Mouse (Mus musculus): Measurements from ENCODE around the gene Cdk14. TPM values are rescaled to one million over a fixed set of nuclear protein-coding genes. Genes with fewer than 3 reads are reported as not detected.

The Cdk14 gene
- polyA plus RNA-seq, 1 experiment from 2014 or later: 37.8 TPM

DNA sequence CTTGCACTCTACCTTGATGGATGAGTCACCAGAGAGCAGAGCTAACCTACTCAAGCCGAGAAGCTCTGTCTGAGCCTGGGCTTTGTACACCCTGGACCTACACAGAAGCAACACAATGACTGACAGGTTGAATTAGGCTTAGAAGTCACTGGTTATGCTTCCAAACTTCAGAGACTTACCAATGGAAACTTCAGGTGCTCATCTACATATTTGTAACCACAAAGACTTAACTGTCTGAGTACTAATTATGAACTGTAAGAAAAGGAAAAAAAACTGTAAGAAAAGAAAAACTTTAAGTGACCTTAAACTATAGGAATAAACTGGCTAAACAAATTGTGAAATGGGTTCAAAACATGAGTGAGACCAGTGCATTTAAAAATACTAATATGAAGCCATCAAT lies 364.6 kb downstream of the Cdk14 start:
- DNase-seq (no peak), ATAC-seq (ENCODE audit: insufficient read depth) (no peak)
- H3K4me2 ChIP-seq: no peak overlapping the region
- no peaks in the 10 kb centered on the region for H3K36me3 ChIP-seq (ENCODE audit: insufficient read depth)
- no peak overlapping the region for H3K27ac ChIP-seq (ENCODE audit: low read depth)
- H3K4me3 ChIP-seq (ENCODE audit: low read depth, low read length): no peak overlapping the region
- H3K9me3 ChIP-seq (ENCODE audit: low read depth, low read length): no peaks in the 10 kb centered on the region
- 45% methylated on average over 1 of the region's 1 CpGs for WGBS
- H3K4me1 ChIP-seq (ENCODE audit: insufficient read depth): no peaks in the 10 kb centered on the region
- H3K27me3 ChIP-seq (ENCODE audit: insufficient read depth, low read length): no peaks in the 10 kb centered on the region
- TF ChIP-seq CTCF (IDR thresholded peaks at IDR 0.05; ENCODE audit: low read depth): no peak
- H3K9ac ChIP-seq: no peak overlapping the region

DNA sequence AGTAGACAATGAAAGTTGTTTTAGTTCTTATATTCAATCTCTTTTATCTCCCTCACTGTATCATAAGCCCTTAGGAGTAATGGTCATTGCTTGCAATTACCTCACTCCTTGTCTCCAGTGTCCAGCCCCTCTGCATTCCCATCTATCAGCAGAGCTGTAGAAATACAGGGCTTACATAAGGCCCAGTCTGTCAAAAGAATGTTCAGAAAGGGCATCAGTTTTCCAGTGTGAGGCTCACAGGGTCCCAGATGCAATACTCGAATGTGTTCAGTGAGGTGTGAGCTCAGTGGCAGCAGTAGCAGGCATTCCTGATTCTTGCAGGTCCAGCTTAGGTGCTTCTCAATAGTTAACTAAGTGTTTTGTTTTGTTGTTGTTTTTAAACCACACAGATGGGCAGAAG lies 365.8 kb downstream of the Cdk14 start:
- Histone ChIP-seq H3K9ac (no peak overlapping the region), H3K27me3 (ENCODE audit: insufficient read depth, low read length) (no peaks in the 10 kb centered on the region), H3K27ac (ENCODE audit: low read depth) (no peak overlapping the region), H3K9me3 (ENCODE audit: low read depth, low read length) (no peaks in the 10 kb centered on the region), H3K36me3 (ENCODE audit: insufficient read depth) (no peaks in the 10 kb centered on the region), H3K4me2 (no peak overlapping the region), H3K4me1 (ENCODE audit: insufficient read depth) (no peaks in the 10 kb centered on the region), H3K4me3 (ENCODE audit: low read depth, low read length) (no peak overlapping the region)
- DNase-seq (no peak), ATAC-seq (ENCODE audit: insufficient read depth) (no peak)
- no peak for TF ChIP-seq CTCF (IDR thresholded peaks at IDR 0.05; ENCODE audit: low read depth)
- 40% methylated on average over 1 of the region's 1 CpGs for WGBS

DNA sequence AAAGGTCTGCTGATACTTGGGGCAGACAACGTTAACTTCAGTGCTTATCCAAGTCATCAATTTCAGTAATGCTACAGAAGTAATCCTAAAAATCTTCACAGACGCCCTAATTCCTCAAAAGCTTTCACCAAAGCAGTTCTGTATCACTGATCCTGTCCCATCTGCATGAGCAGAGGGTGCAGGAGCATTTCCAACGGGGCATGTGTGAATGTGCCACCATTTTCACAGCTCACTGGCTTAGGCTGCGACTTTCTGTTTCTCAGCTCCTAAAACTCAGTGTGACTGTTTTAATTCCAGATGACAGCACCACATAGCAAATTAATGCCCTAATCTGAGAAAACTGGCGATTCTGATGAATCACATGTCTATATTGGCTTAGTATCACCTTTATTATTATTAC lies 375.8 kb downstream of the Cdk14 start:
- ATAC-seq (ENCODE audit: insufficient read depth) (no peak), DNase-seq (no peak)
- no peak overlapping the region for H3K9ac ChIP-seq
- no peak for TF ChIP-seq CTCF (IDR thresholded peaks at IDR 0.05; ENCODE audit: low read depth)
- H3K4me1 ChIP-seq (ENCODE audit: insufficient read depth): no peaks in the 10 kb centered on the region
- no peak overlapping the region for H3K4me3 ChIP-seq (ENCODE audit: low read depth, low read length)
- WGBS: 77% methylated on average over 5 of the region's 5 CpGs
- no peak overlapping the region for H3K4me2 ChIP-seq
- H3K9me3 ChIP-seq (ENCODE audit: low read depth, low read length): no peaks in the 10 kb centered on the region
- no peak overlapping the region for H3K27ac ChIP-seq (ENCODE audit: low read depth)
- H3K27me3 ChIP-seq (ENCODE audit: insufficient read depth, low read length): no peaks in the 10 kb centered on the region
- H3K36me3 ChIP-seq (ENCODE audit: insufficient read depth): no peaks in the 10 kb centered on the region

DNA sequence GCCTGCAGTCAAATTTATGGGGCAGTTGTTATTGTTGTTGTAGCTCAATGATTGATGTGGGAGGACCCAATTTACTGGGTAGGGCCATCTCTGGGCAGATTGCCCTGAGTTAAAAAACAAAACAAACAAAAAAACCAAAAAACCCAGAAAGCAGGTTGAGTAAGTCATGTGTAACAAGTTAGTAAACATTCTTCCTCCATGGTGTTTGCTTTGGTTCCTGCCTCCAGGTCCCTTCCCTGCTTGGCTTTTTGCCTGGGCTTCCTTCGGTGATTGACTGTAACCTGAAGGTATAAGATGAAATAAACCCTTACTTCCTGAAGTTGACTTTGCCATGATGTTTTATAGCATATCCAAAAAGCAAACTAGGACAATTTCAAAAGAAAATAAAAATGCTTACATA lies 377.4 kb downstream of the Cdk14 start:
- no peak for TF ChIP-seq CTCF (IDR thresholded peaks at IDR 0.05; ENCODE audit: low read depth)
- DNase-seq (peak; percentile 2), ATAC-seq (ENCODE audit: insufficient read depth) (no peak)
- Histone ChIP-seq H3K27ac (ENCODE audit: low read depth) (no peak overlapping the region), H3K36me3 (ENCODE audit: insufficient read depth) (no peaks in the 10 kb centered on the region), H3K27me3 (ENCODE audit: insufficient read depth, low read length) (no peaks in the 10 kb centered on the region), H3K4me1 (ENCODE audit: insufficient read depth) (no peaks in the 10 kb centered on the region), H3K4me2 (no peak overlapping the region), H3K4me3 (ENCODE audit: low read depth, low read length) (no peak overlapping the region), H3K9ac (no peak overlapping the region), H3K9me3 (ENCODE audit: low read depth, low read length) (no peaks in the 10 kb centered on the region)
- 77% methylated on average over 1 of the region's 1 CpGs for WGBS

DNA sequence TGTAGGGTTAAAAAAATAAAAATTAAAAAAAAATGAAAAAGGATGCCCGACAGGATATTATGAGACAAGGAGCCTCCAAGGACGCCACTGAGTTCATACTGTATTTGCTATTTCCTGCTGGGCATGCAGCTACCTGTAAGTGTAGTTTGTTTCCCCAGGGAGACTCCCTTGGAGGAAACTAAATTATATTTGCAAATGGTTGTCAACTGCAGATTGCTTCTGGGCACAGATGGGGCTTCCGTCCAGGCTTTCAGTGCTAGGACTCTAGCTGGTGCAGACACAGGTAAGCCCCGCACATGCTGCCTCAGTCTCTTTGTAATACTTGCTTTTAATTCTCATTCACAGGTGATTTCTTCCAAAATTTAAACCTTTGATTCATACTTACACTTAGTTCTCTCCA lies 378.6 kb downstream of the Cdk14 start:
- no peak overlapping the region for H3K4me2 ChIP-seq

DNA sequence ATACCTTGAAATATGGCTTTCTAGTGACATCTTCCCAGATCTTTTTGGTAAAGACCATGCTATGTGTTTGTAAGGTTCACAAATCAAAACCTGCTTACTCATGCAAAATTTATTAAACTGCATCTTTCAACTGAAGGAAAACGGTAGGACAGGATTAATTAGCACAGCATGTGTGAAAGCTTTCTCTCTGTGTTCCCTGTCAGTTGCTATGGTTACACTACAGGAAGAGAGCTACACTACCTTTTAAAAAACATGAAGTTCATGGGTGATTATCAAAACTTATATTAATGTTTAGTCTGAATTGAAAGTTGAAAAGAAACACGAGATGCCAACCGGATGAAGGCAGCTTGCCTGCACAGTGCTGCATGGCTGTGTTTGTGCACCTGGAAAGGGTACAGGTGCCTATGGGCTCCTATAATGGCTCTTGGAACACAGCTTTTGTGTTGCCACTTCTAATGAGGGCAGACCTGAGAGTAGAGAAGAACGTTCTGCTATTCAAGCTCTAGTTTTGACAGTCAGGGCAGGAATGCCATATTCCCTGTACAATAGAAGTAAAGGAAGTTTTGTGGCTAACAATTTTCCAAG lies 380.3 kb downstream of the Cdk14 start:
- no peak for DNase-seq
- H3K4me1 ChIP-seq (ENCODE audit: insufficient read depth): no peaks in the 10 kb centered on the region
- no peaks in the 10 kb centered on the region for H3K9me3 ChIP-seq (ENCODE audit: low read depth, low read length)
- no peaks in the 10 kb centered on the region for H3K36me3 ChIP-seq (ENCODE audit: insufficient read depth)
- no peak overlapping the region for H3K9ac ChIP-seq
- H3K4me2 ChIP-seq: no peak overlapping the region
- H3K4me3 ChIP-seq (ENCODE audit: low read depth, low read length): no peak overlapping the region
- TF ChIP-seq CTCF (IDR thresholded peaks at IDR 0.05; ENCODE audit: low read depth): no peak
- H3K27ac ChIP-seq (ENCODE audit: low read depth): no peak overlapping the region
- 65% methylated on average over 4 of the region's 4 CpGs for WGBS
- no peak for ATAC-seq (ENCODE audit: insufficient read depth)
- H3K27me3 ChIP-seq (ENCODE audit: insufficient read depth, low read length): no peaks in the 10 kb centered on the region

More for the DNA sequence above, 378.6 kb downstream of the Cdk14 start:
- no peak overlapping the region for H3K9ac ChIP-seq
- no peaks in the 10 kb centered on the region for H3K36me3 ChIP-seq (ENCODE audit: insufficient read depth)
- no peak for TF ChIP-seq CTCF (IDR thresholded peaks at IDR 0.05; ENCODE audit: low read depth)
- H3K9me3 ChIP-seq (ENCODE audit: low read depth, low read length): no peaks in the 10 kb centered on the region
- ATAC-seq (ENCODE audit: insufficient read depth) (no peak), DNase-seq (no peak)
- no peak overlapping the region for H3K4me3 ChIP-seq (ENCODE audit: low read depth, low read length)
- no peaks in the 10 kb centered on the region for H3K27me3 ChIP-seq (ENCODE audit: insufficient read depth, low read length)
- no peaks in the 10 kb centered on the region for H3K4me1 ChIP-seq (ENCODE audit: insufficient read depth)
- no peak overlapping the region for H3K27ac ChIP-seq (ENCODE audit: low read depth)
- whole genome bisulfite sequencing: 86% methylated on average over 4 of the region's 4 CpGs

DNA sequence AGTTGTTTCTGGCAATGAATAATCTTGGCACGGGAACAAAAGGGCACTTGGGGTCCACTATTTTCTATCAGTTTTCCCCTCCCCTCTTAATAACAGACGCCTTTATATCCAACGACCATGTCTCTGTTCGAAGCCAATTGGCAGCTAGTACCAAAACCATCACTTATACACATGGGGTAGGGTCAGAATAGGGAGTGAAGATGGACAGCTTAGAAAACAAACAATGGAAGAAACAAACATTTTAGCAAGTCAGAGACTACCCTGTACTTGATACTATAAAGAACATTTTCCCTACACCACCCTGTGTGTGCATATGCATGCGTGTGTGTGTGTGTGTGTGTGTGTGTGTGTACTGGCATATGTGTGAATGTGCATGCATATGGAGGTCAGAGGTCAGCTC lies 386.7 kb downstream of the Cdk14 start:
- Histone ChIP-seq H3K36me3 (ENCODE audit: insufficient read depth) (no peaks in the 10 kb centered on the region), H3K9ac (no peak overlapping the region), H3K27me3 (ENCODE audit: insufficient read depth, low read length) (no peaks in the 10 kb centered on the region), H3K4me1 (ENCODE audit: insufficient read depth) (no peaks in the 10 kb centered on the region), H3K4me2 (no peak overlapping the region), H3K4me3 (ENCODE audit: low read depth, low read length) (no peak overlapping the region), H3K9me3 (ENCODE audit: low read depth, low read length) (no peaks in the 10 kb centered on the region), H3K27ac (ENCODE audit: low read depth) (no peak overlapping the region)
- no peak for TF ChIP-seq CTCF (IDR thresholded peaks at IDR 0.05; ENCODE audit: low read depth)
- ATAC-seq (ENCODE audit: insufficient read depth) (no peak), DNase-seq (no peak)
- WGBS: 68% methylated on average over 5 of the region's 5 CpGs

DNA sequence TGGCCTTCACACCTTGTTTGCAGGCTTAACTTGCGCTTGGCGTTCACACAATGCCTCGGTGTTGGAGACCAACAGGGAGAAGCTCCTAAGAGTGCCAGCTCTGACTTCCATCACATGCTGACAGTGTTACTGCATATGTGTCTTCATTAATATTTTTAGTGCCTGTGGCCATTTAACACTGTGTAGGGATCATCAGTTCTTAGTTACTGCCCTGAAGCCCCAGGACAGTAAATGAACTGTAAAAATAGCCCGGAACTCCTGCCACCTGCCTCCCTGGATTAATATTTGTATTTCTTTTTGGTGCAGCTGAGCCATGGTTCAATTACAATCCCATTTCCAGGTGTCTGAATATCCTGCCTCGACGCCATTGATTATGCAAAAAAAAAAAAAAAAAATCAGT lies 387.3 kb downstream of the Cdk14 start:
- ATAC-seq (ENCODE audit: insufficient read depth) (no peak), DNase-seq (no peak)
- TF ChIP-seq CTCF (IDR thresholded peaks at IDR 0.05; ENCODE audit: low read depth): no peak
- 77% methylated on average over 6 of the region's 6 CpGs for WGBS
- Histone ChIP-seq H3K4me1 (ENCODE audit: insufficient read depth) (no peaks in the 10 kb centered on the region), H3K27ac (ENCODE audit: low read depth) (no peak overlapping the region), H3K27me3 (ENCODE audit: insufficient read depth, low read length) (no peaks in the 10 kb centered on the region), H3K9ac (no peak overlapping the region), H3K4me3 (ENCODE audit: low read depth, low read length) (no peak overlapping the region), H3K36me3 (ENCODE audit: insufficient read depth) (no peaks in the 10 kb centered on the region), H3K9me3 (ENCODE audit: low read depth, low read length) (no peaks in the 10 kb centered on the region), H3K4me2 (no peak overlapping the region)
